Mouse (Mus musculus): Measurements from ENCODE around the gene Cbs. TPM values are rescaled to one million over a fixed set of nuclear protein-coding genes. Genes with fewer than 3 reads are reported as not detected.

Cbs gene
- polyA plus RNA-seq, 1 experiment from 2014 or later = 7.3 TPM

GRCm38 (mm10) chr17:31636277-31636941 lies 629 bp downstream of the Cbs start:
- WGBS = 5% methylated on average over 45 of the region's 45 CpGs
- Histone ChIP-seq H3K9ac (ENCODE audit: low read depth, low read length) (peak overlapping the region; percentile 42; the same call in 1 of the 2 replicates), H3K4me3 (ENCODE audit: low read depth, low read length) (peak overlapping the region; percentile 56), H3K27ac (ENCODE audit: low read depth, low read length) (no peak overlapping the region), H3K27me3 (replicated peaks; ENCODE audit: control insufficient read depth, insufficient read depth, low read length) (peaks cover 18% of the 10 kb centered on the region), H3K4me2 (peak overlapping the region; percentile 93), H3K9me3 (ENCODE audit: control insufficient read depth, low read length) (no peaks in the 10 kb centered on the region), H3K36me3 (ENCODE audit: control insufficient read depth, insufficient read depth, low read length) (no peaks in the 10 kb centered on the region), H3K4me1 (replicated peaks; ENCODE audit: control insufficient read depth, insufficient read depth, low read length) (peaks cover 3% of the 10 kb centered on the region)
- DNase-seq (ENCODE audit: low spot score) (no peak), ATAC-seq (replicated peaks; ENCODE audit: low FRiP score) (no peak; the same call in 1 of the 2 replicates)

- H3K36me3 ChIP-seq (ENCODE audit: control insufficient read depth, insufficient read depth, low read length) = no peaks in the 10 kb centered on the region
- H3K4me3 ChIP-seq (ENCODE audit: low read depth, low read length) = no peak overlapping the region
- H3K27ac ChIP-seq (ENCODE audit: low read depth, low read length) = no peak overlapping the region
- peaks cover 18% of the 10 kb centered on the region for H3K27me3 ChIP-seq (replicated peaks; ENCODE audit: control insufficient read depth, insufficient read depth, low read length)
- no peak for ATAC-seq (replicated peaks; ENCODE audit: low FRiP score)
- no peaks in the 10 kb centered on the region for H3K9me3 ChIP-seq (ENCODE audit: control insufficient read depth, low read length)
- no peak overlapping the region for H3K9ac ChIP-seq (ENCODE audit: low read depth, low read length)
- DNase-seq (ENCODE audit: low spot score) = no peak
- peak overlapping the region; percentile 93 for H3K4me2 ChIP-seq
- 49% methylated on average over 11 of the region's 11 CpGs for WGBS
- H3K4me1 ChIP-seq (replicated peaks; ENCODE audit: control insufficient read depth, insufficient read depth, low read length) = peaks cover 3% of the 10 kb centered on the region
These were observed 1.3 kb downstream of the Cbs start for GRCm38 (mm10) chr17:31635781-31636180.

- H3K4me3 ChIP-seq (ENCODE audit: low read depth, low read length) = no peak overlapping the region
- no peak overlapping the region for H3K4me2 ChIP-seq
- H3K9me3 ChIP-seq (ENCODE audit: control insufficient read depth, low read length) = no peaks in the 10 kb centered on the region
- no peak overlapping the region for H3K9ac ChIP-seq (ENCODE audit: low read depth, low read length)
- no peak for DNase-seq (ENCODE audit: low spot score)
- H3K27me3 ChIP-seq (replicated peaks; ENCODE audit: control insufficient read depth, insufficient read depth, low read length) = peaks cover 18% of the 10 kb centered on the region
- 73% methylated on average over 5 of the region's 5 CpGs for WGBS
- no peak overlapping the region for H3K27ac ChIP-seq (ENCODE audit: low read depth, low read length)
- H3K4me1 ChIP-seq (replicated peaks; ENCODE audit: control insufficient read depth, insufficient read depth, low read length) = peaks cover 3% of the 10 kb centered on the region
- ATAC-seq (replicated peaks; ENCODE audit: low FRiP score) = no peak
- H3K36me3 ChIP-seq (ENCODE audit: control insufficient read depth, insufficient read depth, low read length) = no peaks in the 10 kb centered on the region
These were observed 2.1 kb downstream of the Cbs start for GRCm38 (mm10) chr17:31634896-31635295.

GRCm38 (mm10) chr17:31633007-31633406 lies 4.0 kb downstream of the Cbs start:
- peaks cover 3% of the 10 kb centered on the region for H3K4me1 ChIP-seq (replicated peaks; ENCODE audit: control insufficient read depth, insufficient read depth, low read length)
- no peaks in the 10 kb centered on the region for H3K36me3 ChIP-seq (ENCODE audit: control insufficient read depth, insufficient read depth, low read length)
- WGBS = 73% methylated on average over 6 of the region's 6 CpGs
- no peaks in the 10 kb centered on the region for H3K9me3 ChIP-seq (ENCODE audit: control insufficient read depth, low read length)
- DNase-seq (ENCODE audit: low spot score) = no peak
- no peak overlapping the region for H3K27ac ChIP-seq (ENCODE audit: low read depth, low read length)
- H3K9ac ChIP-seq (ENCODE audit: low read depth, low read length) = no peak overlapping the region
- no peak overlapping the region for H3K4me3 ChIP-seq (ENCODE audit: low read depth, low read length)
- H3K27me3 ChIP-seq (replicated peaks; ENCODE audit: control insufficient read depth, insufficient read depth, low read length) = peaks cover 18% of the 10 kb centered on the region
- no peak for ATAC-seq (replicated peaks; ENCODE audit: low FRiP score)
- no peak overlapping the region for H3K4me2 ChIP-seq

GRCm38 (mm10) chr17:31631081-31631800 lies 5.8 kb downstream of the Cbs start:
- Histone ChIP-seq H3K4me1 (replicated peaks; ENCODE audit: control insufficient read depth, insufficient read depth, low read length) (no peaks in the 10 kb centered on the region), H3K27ac (ENCODE audit: low read depth, low read length) (no peak overlapping the region), H3K27me3 (replicated peaks; ENCODE audit: control insufficient read depth, insufficient read depth, low read length) (peaks cover 10% of the 10 kb centered on the region), H3K9ac (ENCODE audit: low read depth, low read length) (no peak overlapping the region), H3K4me2 (no peak overlapping the region), H3K36me3 (ENCODE audit: control insufficient read depth, insufficient read depth, low read length) (no peaks in the 10 kb centered on the region), H3K9me3 (ENCODE audit: control insufficient read depth, low read length) (no peaks in the 10 kb centered on the region), H3K4me3 (ENCODE audit: low read depth, low read length) (no peak overlapping the region)
- 70% methylated on average over 10 of the region's 10 CpGs for WGBS
- ATAC-seq (replicated peaks; ENCODE audit: low FRiP score) = no peak
- DNase-seq (ENCODE audit: low spot score) = no peak

- DNase-seq (ENCODE audit: low spot score) = no peak
- H3K36me3 ChIP-seq (ENCODE audit: control insufficient read depth, insufficient read depth, low read length) = no peaks in the 10 kb centered on the region
These were observed 9.1 kb downstream of the Cbs start for GRCm38 (mm10) chr17:31627961-31628360.

GRCm38 (mm10) chr17:31623101-31623500 lies 13.9 kb downstream of the Cbs start:
- DNase-seq (ENCODE audit: low spot score) (no peak), ATAC-seq (replicated peaks; ENCODE audit: low FRiP score) (no peak)
- Histone ChIP-seq H3K27me3 (replicated peaks; ENCODE audit: control insufficient read depth, insufficient read depth, low read length) (no peaks in the 10 kb centered on the region), H3K9ac (ENCODE audit: low read depth, low read length) (no peak overlapping the region), H3K9me3 (ENCODE audit: control insufficient read depth, low read length) (no peaks in the 10 kb centered on the region), H3K4me2 (no peak overlapping the region), H3K27ac (ENCODE audit: low read depth, low read length) (no peak overlapping the region), H3K4me3 (ENCODE audit: low read depth, low read length) (no peak overlapping the region), H3K4me1 (replicated peaks; ENCODE audit: control insufficient read depth, insufficient read depth, low read length) (no peaks in the 10 kb centered on the region), H3K36me3 (ENCODE audit: control insufficient read depth, insufficient read depth, low read length) (no peaks in the 10 kb centered on the region)
- WGBS = 87% methylated on average over 4 of the region's 4 CpGs

More at GRCm38 (mm10) chr17:31627961-31628360, 9.1 kb downstream of the Cbs start:
- H3K4me2 ChIP-seq = no peak overlapping the region
- no peak overlapping the region for H3K4me3 ChIP-seq (ENCODE audit: low read depth, low read length)
- no peaks in the 10 kb centered on the region for H3K27me3 ChIP-seq (replicated peaks; ENCODE audit: control insufficient read depth, insufficient read depth, low read length)
- WGBS = 85% methylated on average over 2 of the region's 2 CpGs
- no peak overlapping the region for H3K27ac ChIP-seq (ENCODE audit: low read depth, low read length)
- no peak overlapping the region for H3K9ac ChIP-seq (ENCODE audit: low read depth, low read length)
- H3K4me1 ChIP-seq (replicated peaks; ENCODE audit: control insufficient read depth, insufficient read depth, low read length) = no peaks in the 10 kb centered on the region
- no peaks in the 10 kb centered on the region for H3K9me3 ChIP-seq (ENCODE audit: control insufficient read depth, low read length)
- ATAC-seq (replicated peaks; ENCODE audit: low FRiP score) = no peak

- Histone ChIP-seq H3K36me3 (ENCODE audit: control insufficient read depth, insufficient read depth, low read length) (no peaks in the 10 kb centered on the region), H3K4me3 (ENCODE audit: low read depth, low read length) (no peak overlapping the region), H3K27me3 (replicated peaks; ENCODE audit: control insufficient read depth, insufficient read depth, low read length) (no peaks in the 10 kb centered on the region), H3K9me3 (ENCODE audit: control insufficient read depth, low read length) (no peaks in the 10 kb centered on the region), H3K9ac (ENCODE audit: low read depth, low read length) (no peak overlapping the region), H3K27ac (ENCODE audit: low read depth, low read length) (no peak overlapping the region), H3K4me1 (replicated peaks; ENCODE audit: control insufficient read depth, insufficient read depth, low read length) (no peaks in the 10 kb centered on the region), H3K4me2 (no peak overlapping the region)
- WGBS = 80% methylated on average over 4 of the region's 4 CpGs
- ATAC-seq (replicated peaks; ENCODE audit: low FRiP score) (no peak), DNase-seq (ENCODE audit: low spot score) (no peak)
These were observed 23.8 kb downstream of the Cbs start for GRCm38 (mm10) chr17:31613086-31613755.
